Mouse (Mus musculus) MEL (cell line): ENCODE measurements around the gene Thsd7b. TPM values are rescaled to one million over a fixed set of nuclear protein-coding genes. Genes with fewer than 3 reads are reported as not detected.

Experiments used
- DNase-seq: peaks from one replicate; pipeline ENCODE4 v3.0.0; 2011; ENCODE audit warnings: low read depth, low spot score
- H3K27ac ChIP-seq: 2 replicates; pipeline ENCODE4 v1.5.1; 2012; ENCODE audit warnings: low read depth, mild to moderate bottlenecking, control low read depth, low read length, moderate library complexity; ENCODE audit not compliant: control insufficient read depth
- H3K27me3 ChIP-seq, 2 experiments: fragments of 150-350 bp in 1 of 2; sonication (generic) in 1 of 2; 2 replicates each; pipeline ENCODE4 v1.6.1; 2012; ENCODE audit warnings: low read length in 2 of 2, mild to moderate bottlenecking in 2 of 2, improper control_type of control experiment in 1 of 2, moderate library complexity in 1 of 2; ENCODE audit not compliant: insufficient read depth in 2 of 2, control insufficient read depth in 1 of 2
- H3K36me3 ChIP-seq, 2 experiments: 2 replicates each; pipeline ENCODE4 v1.6.1; 2012 to 2014; ENCODE audit warnings: low read length in 2 of 2, improper control_type of control experiment in 1 of 2, inconsistent platforms in 1 of 2, mild to moderate bottlenecking in 1 of 2; ENCODE audit not compliant: insufficient read depth in 2 of 2, control insufficient read depth in 1 of 2
- H3K4me1 ChIP-seq, 2 experiments: fragments of 150-350 bp in 1 of 2; sonication (generic) in 1 of 2; 2 replicates each; pipeline ENCODE4 v1.6.1; 2012; ENCODE audit warnings: low read length in 2 of 2, improper control_type of control experiment in 1 of 2, mild to moderate bottlenecking in 1 of 2; ENCODE audit not compliant: insufficient read depth in 2 of 2, control insufficient read depth in 1 of 2
- H3K4me3 ChIP-seq, 2 experiments: fragments of 150-350 bp in 1 of 2; sonication (generic) in 1 of 2; 2 replicates each; pipeline ENCODE4 v1.5.1; 2012; ENCODE audit warnings: low read depth in 2 of 2, low read length in 2 of 2, mild to moderate bottlenecking in 2 of 2, moderate library complexity in 2 of 2, control low read depth in 1 of 2, improper control_type of control experiment in 1 of 2; ENCODE audit not compliant: control insufficient read depth in 1 of 2, insufficient read depth in 1 of 2
- H3K79me2 ChIP-seq: 2 replicates; pipeline ENCODE4 v1.6.1; 2012; ENCODE audit warnings: mild to moderate bottlenecking, low read length, moderate library complexity; ENCODE audit not compliant: control insufficient read depth, poor library complexity, insufficient read depth
- H3K9ac ChIP-seq: 2 replicates; pipeline ENCODE4 v1.6.1; 2012; ENCODE audit warnings: low read depth, mild to moderate bottlenecking, control low read depth, low read length, moderate library complexity; ENCODE audit not compliant: control insufficient read depth, poor library complexity, severe bottlenecking
- H3K9me3 ChIP-seq: fragments of 150-350 bp; sonication (generic); replicated peaks from 2 replicates; pipeline ENCODE4 v1.6.1; 2012; ENCODE audit warnings: mild to moderate bottlenecking, low read length, improper control_type of control experiment, moderate library complexity; ENCODE audit not compliant: insufficient read depth
- BHLHE40 ChIP-seq: IDR thresholded peaks from 2 replicates; pipeline ENCODE4 v1.6.1; 2012; ENCODE audit warnings: low read depth, mild to moderate bottlenecking, inconsistent platforms, low read length, improper control_type of control experiment, borderline replicate concordance
- CHD1 ChIP-seq: IDR thresholded peaks from 2 replicates; pipeline ENCODE4 v1.6.1; 2012; ENCODE audit warnings: low read depth, mild to moderate bottlenecking, inconsistent platforms, low read length, improper control_type of control experiment
- CTCF ChIP-seq, 3 experiments: IDR thresholded peaks in 2 of 3; conservative IDR thresholded peaks in 1 of 3; 2 replicates each; pipeline ENCODE4 v1.5.1; 2011 to 2012; ENCODE audit warnings: low read length in 3 of 3, low read depth in 2 of 3, mild to moderate bottlenecking in 2 of 3, improper control_type of control experiment in 1 of 3, inconsistent platforms in 1 of 3, mixed read lengths in 1 of 3, moderate library complexity in 1 of 3; ENCODE audit not compliant: control insufficient read depth in 1 of 3, insufficient read depth in 1 of 3, poor library complexity in 1 of 3, severe bottlenecking in 1 of 3
- EP300 ChIP-seq, 2 experiments: IDR thresholded peaks; 2 replicates each; pipeline ENCODE4 v1.6.1; 2011; ENCODE audit warnings: improper control_type of control experiment in 2 of 2, low read length in 2 of 2, low read depth in 1 of 2, mild to moderate bottlenecking in 1 of 2
- GATA1 ChIP-seq: IDR thresholded peaks from 2 replicates; pipeline ENCODE4 v1.6.1; 2011; ENCODE audit warnings: low read depth, low read length, improper control_type of control experiment
- HCFC1 ChIP-seq: IDR thresholded peaks from 2 replicates; pipeline ENCODE4 v1.6.1; 2012; ENCODE audit warnings: low read depth, mild to moderate bottlenecking, inconsistent platforms, low read length, improper control_type of control experiment, moderate library complexity
- MAFK ChIP-seq: IDR thresholded peaks from 2 replicates; pipeline ENCODE4 v1.6.1; 2011; ENCODE audit warnings: low read depth, mild to moderate bottlenecking, low read length, improper control_type of control experiment, borderline replicate concordance
- MAX ChIP-seq: IDR thresholded peaks from 2 replicates; pipeline ENCODE4 v1.6.1; 2011; ENCODE audit warnings: low read length, improper control_type of control experiment
- MAZ ChIP-seq: IDR thresholded peaks from 2 replicates; pipeline ENCODE4 v1.6.1; 2012; ENCODE audit warnings: low read depth, mild to moderate bottlenecking, inconsistent platforms, low read length, improper control_type of control experiment
- MEF2A ChIP-seq: IDR thresholded peaks from 2 replicates; pipeline ENCODE4 v1.6.1; 2014; ENCODE audit warnings: low read depth, mild to moderate bottlenecking, inconsistent platforms, low read length, improper control_type of control experiment; ENCODE audit not compliant: poor library complexity, insufficient replicate concordance, severe bottlenecking; ENCODE audit errors: extremely low read depth
- MXI1 ChIP-seq: IDR thresholded peaks from 2 replicates; pipeline ENCODE4 v1.6.1; 2011; ENCODE audit warnings: mild to moderate bottlenecking, low read depth, low read length, improper control_type of control experiment
- MYB ChIP-seq: IDR thresholded peaks from 2 replicates; pipeline ENCODE4 v1.6.1; 2011; ENCODE audit warnings: mild to moderate bottlenecking, low read depth, low read length, improper control_type of control experiment
- NRF1 ChIP-seq: IDR thresholded peaks from 2 replicates; pipeline ENCODE4 v1.6.1; 2014; ENCODE audit warnings: low read depth, mild to moderate bottlenecking, inconsistent platforms, low read length, improper control_type of control experiment, moderate library complexity; ENCODE audit not compliant: poor library complexity, insufficient read depth, severe bottlenecking
- POLR2A ChIP-seq, 2 experiments: IDR thresholded peaks; 2 replicates each; pipeline ENCODE4 v1.6.1; 2011 to 2012; ENCODE audit warnings: low read length in 2 of 2, mild to moderate bottlenecking in 2 of 2, control low read depth in 1 of 2, improper control_type of control experiment in 1 of 2, low read depth in 1 of 2, moderate library complexity in 1 of 2; ENCODE audit not compliant: control insufficient read depth in 1 of 2, insufficient read depth in 1 of 2, poor library complexity in 1 of 2
- POLR2AphosphoS2 ChIP-seq: IDR thresholded peaks from 2 replicates; pipeline ENCODE4 v1.6.1; 2011; ENCODE audit warnings: low read length, improper control_type of control experiment
- POLR2AphosphoS5 ChIP-seq: IDR thresholded peaks from 2 replicates; pipeline ENCODE4 v1.6.1; 2012; ENCODE audit warnings: low read depth, borderline replicate concordance, mild to moderate bottlenecking, inconsistent platforms, low read length, moderate library complexity, mixed read lengths
- RCOR1 ChIP-seq: IDR thresholded peaks from 2 replicates; pipeline ENCODE4 v1.6.1; 2012; ENCODE audit warnings: low read depth, mild to moderate bottlenecking, inconsistent platforms, low read length, improper control_type of control experiment
- TCF12 ChIP-seq: IDR thresholded peaks from 2 replicates; pipeline ENCODE4 v1.6.1; 2014; ENCODE audit warnings: low read depth, mild to moderate bottlenecking, inconsistent platforms, low read length, improper control_type of control experiment, moderate library complexity
- USF2 ChIP-seq, 2 experiments: IDR thresholded peaks; 2 replicates each; pipeline ENCODE4 v1.6.1; 2011 to 2012; ENCODE audit warnings: improper control_type of control experiment in 2 of 2, low read length in 2 of 2, borderline replicate concordance in 1 of 2, inconsistent platforms in 1 of 2, low read depth in 1 of 2, mild to moderate bottlenecking in 1 of 2; ENCODE audit not compliant: insufficient read depth in 1 of 2
- ZC3H11A ChIP-seq: IDR thresholded peaks from 2 replicates; pipeline ENCODE4 v1.6.1; 2012; ENCODE audit warnings: low read depth, mild to moderate bottlenecking, inconsistent platforms, low read length, improper control_type of control experiment
- ZKSCAN1 ChIP-seq: IDR thresholded peaks from 2 replicates; pipeline ENCODE4 v1.6.1; 2012; ENCODE audit warnings: low read depth, mild to moderate bottlenecking, inconsistent platforms, low read length, improper control_type of control experiment, moderate library complexity
- polyA plus RNA-seq, 2 experiments: library from polyadenylated mRNA; stranded (reverse) in 1 of 2; unstranded in 1 of 2; fragments of >175 nt in 1 of 2; fragments of >200 nt in 1 of 2; gene quantifications; 2 replicates each; pipeline versions ENCODE4 v1.2.1 to v1.2.4; 2012; ENCODE audit warnings: low replicate concordance in 2 of 2, low read depth in 1 of 2; ENCODE audit not compliant: insufficient read length in 2 of 2, insufficient read depth in 1 of 2, missing spikeins in 1 of 2
- total RNA-seq: library from RNA; depleted of rRNA; stranded (reverse); fragments of 300-350 nt; gene quantifications from 2 replicates; pipeline ENCODE4 v1.2.3, GENCODE M21; 2012

The Thsd7b gene
- total and polyA plus RNA-seq, 3 experiments = not detected

- Histone ChIP-seq H3K79me2 (no peaks in the 10 kb centered on the region), H3K9me3 (no peaks in the 10 kb centered on the region), H3K36me3 (no peaks in the 10 kb centered on the region), H3K4me3 (no peak overlapping the region), H3K4me1 (no peaks in the 10 kb centered on the region), H3K27ac (no peak overlapping the region)
- TF ChIP-seq EP300 (IDR thresholded peaks at IDR 0.05; ENCODE audit: low read depth in 1 of 2, low read length in 2 of 2) (no peak), MAFK (no peak), MAX (no peak), CTCF (IDR thresholded peaks at IDR 0.05 in 2 of 3, conservative IDR thresholded peaks at IDR 0.05 in 1 of 3; ENCODE audit: control insufficient read depth in 1 of 3, insufficient read depth in 1 of 3, low read depth in 2 of 3, low read length in 3 of 3, poor library complexity in 1 of 3, severe bottlenecking in 1 of 3) (no peak), USF2 (IDR thresholded peaks at IDR 0.05; ENCODE audit: borderline replicate concordance in 1 of 2, insufficient read depth in 1 of 2, low read depth in 1 of 2, low read length in 2 of 2) (no peak), POLR2AphosphoS5 (no peak), MAZ (no peak), NRF1 (no peak), HCFC1 (no peak), POLR2A (IDR thresholded peaks at IDR 0.05; ENCODE audit: control insufficient read depth in 1 of 2, insufficient read depth in 1 of 2, low read depth in 1 of 2, low read length in 2 of 2, poor library complexity in 1 of 2) (no peak), TCF12 (no peak), MXI1 (no peak), ZC3H11A (no peak)
- TF ChIP-seq, all 39 proteins: peak for 0
- H3K9ac ChIP-seq = no peak overlapping the region
- no peak for DNase-seq
- no peaks in the 10 kb centered on the region for H3K27me3 ChIP-seq
Measured at GRCm38 (mm10) chr1:129411584-129411983, 138.5 kb downstream of the Thsd7b start.

- no peak overlapping the region for H3K27ac ChIP-seq
- no peak for TF ChIP-seq EP300 (IDR thresholded peaks at IDR 0.05; ENCODE audit: low read depth in 1 of 2, low read length in 2 of 2)
- no peak for TF ChIP-seq BHLHE40
- no peak for TF ChIP-seq RCOR1
- TF ChIP-seq ZKSCAN1 = no peak
- TF ChIP-seq MYB = no peak
- TF ChIP-seq MEF2A = no peak
- no peak for TF ChIP-seq CHD1
- TF ChIP-seq GATA1 = no peak
- TF ChIP-seq POLR2AphosphoS5 = no peak
- no peak for TF ChIP-seq POLR2AphosphoS2
- TF ChIP-seq MXI1 = no peak
- TF ChIP-seq NRF1 = no peak
- no peaks in the 10 kb centered on the region for H3K27me3 ChIP-seq
- no peaks in the 10 kb centered on the region for H3K4me1 ChIP-seq
- DNase-seq = no peak
- H3K9me3 ChIP-seq = no peaks in the 10 kb centered on the region
- no peak overlapping the region for H3K4me3 ChIP-seq
- H3K36me3 ChIP-seq = no peaks in the 10 kb centered on the region
- H3K79me2 ChIP-seq = no peaks in the 10 kb centered on the region
- H3K9ac ChIP-seq = no peak overlapping the region
Measured at GRCm38 (mm10) chr1:129421581-129421980, 148.5 kb downstream of the Thsd7b start.
